Mouse (Mus musculus) thymus, adult 18-20 months (tissue): Measurements from ENCODE around the gene Ltbp1.

Source experiments
- DNase-seq, 2 experiments: peaks; one replicate each; pipeline ENCODE4 v3.0.0; 2022; ENCODE audit warnings: mixed read lengths in 2 of 2

Ltbp1 gene

DNA sequence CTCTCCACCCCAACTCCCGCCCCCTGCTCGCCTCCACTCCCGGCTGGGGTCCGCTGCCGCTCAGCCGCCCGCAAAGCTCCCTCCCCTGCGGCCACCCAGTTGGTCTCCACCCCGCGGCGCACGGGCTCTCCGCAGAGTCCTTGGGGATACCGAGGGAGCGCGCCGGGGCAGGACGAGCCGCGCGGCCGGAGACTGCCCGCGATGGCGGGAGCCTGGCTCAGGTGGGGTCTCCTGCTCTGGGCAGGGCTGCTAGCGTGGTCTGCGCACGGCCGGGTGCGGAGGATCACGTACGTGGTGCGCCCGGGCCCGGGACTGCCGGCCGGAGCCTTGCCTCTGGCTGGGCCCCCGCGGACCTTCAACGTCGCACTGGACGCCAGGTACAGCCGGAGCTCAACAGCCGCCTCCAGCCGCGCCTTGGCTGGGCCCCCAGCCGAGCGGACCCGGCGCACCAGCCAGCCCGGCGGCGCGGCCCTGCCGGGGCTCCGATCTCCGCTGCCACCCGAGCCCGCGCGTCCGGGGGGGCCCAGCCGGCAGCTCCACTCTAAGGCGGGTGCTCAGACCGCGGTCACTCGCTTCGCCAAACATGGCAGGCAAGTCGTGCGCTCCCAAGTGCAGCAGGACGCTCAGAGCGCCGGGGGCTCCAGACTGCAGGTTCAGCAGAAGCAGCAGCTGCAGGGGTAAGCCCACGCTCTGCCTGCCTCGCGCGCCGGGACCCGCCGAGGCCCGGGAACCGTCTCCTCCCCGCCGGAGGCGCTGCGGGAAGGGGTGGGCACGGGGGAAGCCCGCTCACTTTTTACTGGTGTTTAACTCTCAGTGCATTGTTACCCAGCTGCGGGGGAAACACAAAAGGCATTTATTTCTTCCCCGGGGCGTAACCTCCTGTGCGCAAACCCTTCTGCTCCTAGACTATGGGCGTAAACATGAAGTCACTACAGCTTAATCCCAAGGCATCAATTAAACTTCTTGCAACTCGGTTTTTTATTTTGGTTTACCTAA is 615 bp downstream of the Ltbp1 start:
- DNase-seq, result peak; percentile 6 to 15

DNA sequence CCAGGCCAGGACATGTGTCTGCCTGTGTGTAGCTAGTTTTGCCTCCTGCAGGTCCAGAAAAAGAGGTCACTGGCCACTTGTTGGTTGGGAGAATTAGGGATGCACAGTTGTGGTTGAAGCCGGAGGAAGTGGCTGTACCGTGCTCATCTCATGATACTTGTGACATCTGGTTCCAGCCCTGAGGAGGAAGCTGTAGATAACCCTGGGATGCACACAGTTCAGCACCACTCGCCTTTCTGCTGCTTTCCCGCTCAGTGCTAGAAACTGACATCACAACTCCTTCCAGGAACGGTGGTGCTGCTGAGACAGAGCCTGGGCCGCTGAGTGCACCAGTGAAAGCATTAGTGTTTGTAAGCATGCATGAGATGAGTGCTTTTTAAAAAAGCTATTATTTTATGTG is 5.6 kb downstream of the Ltbp1 start:
- DNase-seq, result no peak

GRCm38 (mm10) chr17:75013211-75013610 is 7.8 kb downstream of the Ltbp1 start:
- DNase-seq, result no peak

DNA sequence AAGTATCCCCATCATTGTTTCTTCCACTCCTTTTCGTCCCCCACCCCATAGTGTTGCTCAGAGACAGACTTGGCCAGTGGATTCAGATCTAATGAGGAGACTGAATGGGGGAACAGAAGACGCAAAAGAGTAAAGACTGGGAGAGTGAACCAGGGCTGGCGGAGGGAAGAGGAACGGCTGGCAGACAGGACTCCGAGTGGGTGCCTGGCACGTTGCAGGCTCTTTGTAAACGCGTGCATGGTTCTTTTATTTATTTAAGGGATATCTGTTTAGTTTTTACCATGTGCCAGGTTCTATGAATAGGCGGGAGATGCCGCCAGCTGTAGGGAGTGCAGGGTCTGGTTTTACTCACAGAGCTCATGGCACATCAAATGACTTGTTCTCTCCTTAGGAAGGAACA is 8.5 kb downstream of the Ltbp1 start:
- DNase-seq, result no peak

GRCm38 (mm10) chr17:75014601-75015356 is 9.4 kb downstream of the Ltbp1 start:
- no peak for DNase-seq

- no peak for DNase-seq
These were observed 10.2 kb downstream of the Ltbp1 start for GRCm38 (mm10) chr17:75015546-75015945.

GRCm38 (mm10) chr17:75017423-75017822 is 12.1 kb downstream of the Ltbp1 start:
- DNase-seq, result peak in 1 of 2 experiments; percentile 4

- DNase-seq, result no peak
These were observed 12.8 kb downstream of the Ltbp1 start for GRCm38 (mm10) chr17:75018142-75018541.

DNA sequence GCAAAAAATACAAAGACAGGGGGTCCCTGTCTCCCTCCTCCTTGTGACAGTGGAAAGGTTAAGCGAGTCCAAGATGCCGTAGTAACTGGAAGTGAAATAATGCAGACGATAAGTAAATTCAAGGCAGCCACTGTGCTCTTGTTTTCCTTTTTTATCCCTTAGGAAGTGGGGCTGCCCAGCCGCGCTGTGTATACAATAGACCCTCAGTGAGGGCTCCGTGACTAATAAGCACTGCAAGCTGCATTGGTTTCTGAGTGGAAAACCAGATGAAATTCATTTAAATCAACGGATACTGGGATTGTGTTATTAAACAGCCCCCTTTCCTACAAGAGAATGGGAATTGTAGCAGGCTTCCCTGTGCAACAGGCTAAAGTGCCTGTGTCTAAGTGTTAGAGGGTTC is 14.7 kb downstream of the Ltbp1 start:
- no peak for DNase-seq

GRCm38 (mm10) chr17:75020619-75021018 is 15.3 kb downstream of the Ltbp1 start:
- DNase-seq, result no peak

- no peak for DNase-seq
These were observed 22.2 kb downstream of the Ltbp1 start for GRCm38 (mm10) chr17:75027358-75028131.

DNA sequence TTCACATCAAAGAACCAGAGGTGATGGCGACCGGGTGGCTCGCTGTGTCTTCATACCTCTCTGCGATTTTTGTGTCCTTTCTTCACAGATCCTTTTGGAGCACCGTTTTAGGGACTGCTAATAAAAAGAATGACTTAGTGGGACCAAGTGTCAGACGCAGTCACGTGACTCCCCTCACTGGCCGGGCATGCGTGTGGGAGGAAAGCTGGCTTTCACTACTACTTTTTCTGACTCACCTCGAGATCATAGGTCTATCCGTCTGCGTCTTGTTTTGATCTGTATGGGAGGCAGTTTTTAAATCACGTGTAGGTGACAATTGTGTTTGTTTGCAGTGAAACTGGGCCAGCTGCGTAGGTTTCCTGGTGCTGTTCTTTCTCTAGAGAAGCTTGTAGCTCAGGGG is 28.0 kb downstream of the Ltbp1 start:
- no peak for DNase-seq

- no peak for DNase-seq
These were observed 28.7 kb downstream of the Ltbp1 start for GRCm38 (mm10) chr17:75033872-75034615.

GRCm38 (mm10) chr17:75036881-75037280 is 31.5 kb downstream of the Ltbp1 start:
- DNase-seq, result no peak

GRCm38 (mm10) chr17:75039017-75039416 is 33.6 kb downstream of the Ltbp1 start:
- DNase-seq, result no peak

DNA sequence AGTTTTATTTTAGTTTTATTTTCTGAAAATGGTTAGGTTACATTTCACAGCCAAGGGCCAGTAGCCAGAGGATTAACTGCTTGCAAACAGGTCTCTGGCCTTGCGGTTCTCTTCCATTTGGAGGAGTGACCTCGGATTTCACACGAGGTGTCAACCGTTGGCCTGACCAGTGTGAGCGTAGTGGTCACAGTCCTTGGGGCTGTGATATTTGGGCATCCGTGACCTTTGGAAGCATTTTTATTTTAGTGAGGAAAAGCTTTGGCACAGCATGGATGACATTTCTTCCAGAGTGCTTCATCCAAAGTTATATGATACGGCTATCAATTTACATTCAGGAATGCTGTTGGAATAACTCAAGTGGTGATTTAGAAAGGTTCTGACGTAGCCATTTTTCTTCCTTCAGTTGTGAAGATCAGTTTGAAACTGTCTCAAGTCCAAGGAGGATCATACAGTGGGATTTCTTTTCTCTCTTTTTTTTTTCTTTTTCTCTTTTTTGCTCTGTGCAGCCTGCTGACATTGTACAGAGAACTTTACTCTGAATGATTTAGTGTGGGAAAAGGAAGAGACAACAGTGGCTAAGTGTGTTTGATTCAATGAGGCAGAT is 44.1 kb downstream of the Ltbp1 start:
- DNase-seq, result no peak

- no peak for DNase-seq
These were observed 46.1 kb downstream of the Ltbp1 start for GRCm38 (mm10) chr17:75051440-75051925.

- DNase-seq, result no peak
These were observed 49.9 kb downstream of the Ltbp1 start for GRCm38 (mm10) chr17:75055235-75055634.

GRCm38 (mm10) chr17:75055961-75056360 is 50.6 kb downstream of the Ltbp1 start:
- DNase-seq, result no peak

DNA sequence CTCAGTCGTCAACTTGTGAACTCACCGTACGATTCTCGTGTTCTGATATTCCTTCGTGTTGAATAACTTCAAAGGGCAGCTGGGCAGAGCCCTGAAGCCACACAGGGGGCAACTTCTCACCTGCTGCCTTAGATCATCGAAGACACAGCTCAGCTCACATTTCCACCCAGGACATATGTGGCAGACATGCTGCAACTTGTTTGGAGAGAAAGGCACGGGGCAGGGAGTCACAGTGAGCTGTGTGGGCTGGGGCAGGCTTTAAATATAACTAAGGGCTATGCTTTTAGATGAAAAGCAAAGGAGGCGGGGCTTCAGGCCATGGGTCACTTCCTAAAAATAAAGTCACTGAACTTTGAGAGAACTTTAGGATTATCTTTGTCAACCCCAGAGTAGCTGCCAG is 51.3 kb downstream of the Ltbp1 start:
- no peak for DNase-seq

GRCm38 (mm10) chr17:75066340-75066739 is 61.0 kb downstream of the Ltbp1 start:
- no peak for DNase-seq

DNA sequence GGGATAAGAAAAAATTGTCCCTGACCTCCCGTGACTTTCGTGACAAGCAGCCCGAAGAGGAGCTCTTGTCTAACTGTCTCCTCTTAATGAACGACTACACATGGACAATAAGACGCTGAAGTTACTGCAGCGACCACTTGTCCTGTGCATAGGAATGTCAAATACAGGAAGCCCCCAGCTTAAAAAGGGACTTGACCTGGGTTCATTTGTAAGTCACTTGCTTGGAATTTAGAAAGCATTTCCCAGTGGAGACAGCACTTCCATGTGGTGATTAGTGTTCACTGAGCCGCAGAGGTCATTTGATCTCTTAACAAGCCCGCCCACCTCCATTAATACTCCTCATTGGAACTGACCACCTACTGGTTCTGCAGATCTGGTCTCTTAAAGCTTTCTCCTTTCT is 61.9 kb downstream of the Ltbp1 start:
- DNase-seq, result no peak
